Mouse (Mus musculus): Measurements from ENCODE around the gene Sprtn.
A peak's percentile ranks its signal among the peaks of the same experiment; 100 is the strongest.

The Sprtn gene

DNA sequence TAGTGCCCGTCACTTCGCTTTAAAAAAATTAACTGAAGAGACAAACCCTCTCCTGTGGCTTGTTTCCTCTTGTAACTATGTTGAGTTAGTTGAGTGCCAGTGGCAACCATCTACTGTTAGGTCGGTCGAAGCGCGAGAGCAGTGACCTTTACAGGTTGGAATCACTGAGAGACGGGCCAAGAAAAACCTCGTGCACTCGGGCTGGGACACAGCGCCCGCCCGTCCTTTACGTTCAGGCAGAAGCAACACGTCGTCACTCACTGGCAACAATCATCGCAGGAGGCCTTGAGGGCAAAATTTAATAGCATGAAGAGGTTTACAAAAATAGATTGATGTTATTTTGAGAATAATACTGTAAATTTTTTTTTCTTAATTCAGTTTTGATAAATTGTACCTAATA, 12.2 kb downstream of the Sprtn start:
- DNase-seq, result no peak

DNA sequence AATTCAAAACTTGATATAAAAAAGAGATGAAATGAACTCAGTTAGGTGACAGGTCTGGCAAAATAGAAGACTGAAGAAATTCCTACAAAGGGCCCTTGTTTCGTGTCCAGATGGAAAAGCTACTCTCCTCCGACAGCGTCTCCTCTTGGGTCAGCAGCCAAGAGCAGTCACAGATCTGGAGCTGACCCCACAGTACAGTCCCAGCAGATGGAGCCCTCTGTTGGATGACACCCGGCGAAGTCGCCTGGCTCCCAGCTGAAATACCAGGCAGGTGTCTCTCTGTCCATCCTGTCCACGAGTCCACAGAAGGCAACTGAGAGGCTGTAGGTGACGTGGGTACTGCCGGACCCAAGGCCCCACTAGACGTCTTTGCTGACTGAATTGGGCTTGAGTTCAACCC, 12.7 kb downstream of the Sprtn start:
- DNase-seq, result peak; percentile 83

DNA sequence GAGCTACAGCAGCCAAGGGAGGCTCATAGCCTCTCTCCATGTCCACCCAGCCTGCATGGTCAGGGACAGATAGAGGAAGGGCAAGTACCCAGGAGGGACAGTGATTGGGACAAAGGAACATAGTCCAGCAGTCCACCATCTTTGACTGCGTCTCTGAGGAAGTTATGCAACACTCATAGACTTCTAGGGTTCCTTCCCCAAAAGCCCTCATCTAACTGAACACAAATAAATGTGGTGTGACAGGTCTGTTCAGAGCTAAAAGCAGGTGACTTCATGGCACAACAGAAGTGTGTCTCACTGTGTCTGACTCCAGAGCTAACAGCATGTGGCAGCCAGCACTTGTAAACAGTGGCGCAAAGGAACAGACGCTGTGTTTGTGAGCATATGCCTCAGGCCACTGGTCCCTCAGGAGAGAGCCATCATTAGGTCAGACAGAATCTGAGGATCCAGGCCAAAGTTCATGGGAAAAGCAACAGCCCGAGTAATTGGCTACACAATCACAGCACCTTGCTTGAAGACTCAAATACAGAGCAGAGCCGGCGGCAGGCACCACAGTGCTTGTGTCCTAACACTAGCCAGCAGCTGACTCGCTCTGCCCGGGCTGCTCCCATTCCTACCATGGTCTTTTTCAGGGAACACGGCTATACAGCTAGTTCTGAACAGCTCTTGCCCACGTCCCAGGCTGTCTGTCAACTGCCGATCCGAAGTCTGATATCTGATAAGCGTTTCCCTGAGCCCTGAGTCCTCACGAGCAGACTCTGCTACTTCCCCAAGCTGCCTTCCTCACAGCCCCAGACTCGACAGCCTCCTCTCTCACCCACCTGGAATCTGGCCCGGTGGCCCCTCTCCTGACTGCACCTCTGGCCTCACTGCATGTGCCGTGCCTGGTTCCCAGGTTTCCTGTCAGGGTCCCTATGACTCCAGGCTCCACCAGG, 14.5 kb downstream of the Sprtn start:
- DNase-seq, result no peak

DNA sequence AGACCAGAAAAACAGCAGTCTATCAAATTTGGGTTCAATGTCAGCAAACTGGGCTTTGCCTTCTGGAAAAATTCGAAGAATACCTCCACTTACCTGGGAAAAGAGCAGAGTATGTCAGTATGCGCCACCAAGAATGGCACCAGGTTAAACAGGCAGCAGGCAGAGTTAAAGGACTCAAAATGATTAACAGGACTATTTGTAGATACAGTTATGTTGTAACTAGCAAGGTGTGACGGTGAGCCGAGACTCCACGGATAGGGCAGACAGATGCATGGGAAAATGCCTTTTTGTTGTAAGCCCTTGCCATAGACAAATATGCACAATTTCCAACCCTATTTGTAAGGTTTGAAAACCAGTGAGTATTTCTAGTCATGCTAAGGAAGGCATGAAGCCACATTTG, 16.4 kb downstream of the Sprtn start:
- DNase-seq, result no peak

DNA sequence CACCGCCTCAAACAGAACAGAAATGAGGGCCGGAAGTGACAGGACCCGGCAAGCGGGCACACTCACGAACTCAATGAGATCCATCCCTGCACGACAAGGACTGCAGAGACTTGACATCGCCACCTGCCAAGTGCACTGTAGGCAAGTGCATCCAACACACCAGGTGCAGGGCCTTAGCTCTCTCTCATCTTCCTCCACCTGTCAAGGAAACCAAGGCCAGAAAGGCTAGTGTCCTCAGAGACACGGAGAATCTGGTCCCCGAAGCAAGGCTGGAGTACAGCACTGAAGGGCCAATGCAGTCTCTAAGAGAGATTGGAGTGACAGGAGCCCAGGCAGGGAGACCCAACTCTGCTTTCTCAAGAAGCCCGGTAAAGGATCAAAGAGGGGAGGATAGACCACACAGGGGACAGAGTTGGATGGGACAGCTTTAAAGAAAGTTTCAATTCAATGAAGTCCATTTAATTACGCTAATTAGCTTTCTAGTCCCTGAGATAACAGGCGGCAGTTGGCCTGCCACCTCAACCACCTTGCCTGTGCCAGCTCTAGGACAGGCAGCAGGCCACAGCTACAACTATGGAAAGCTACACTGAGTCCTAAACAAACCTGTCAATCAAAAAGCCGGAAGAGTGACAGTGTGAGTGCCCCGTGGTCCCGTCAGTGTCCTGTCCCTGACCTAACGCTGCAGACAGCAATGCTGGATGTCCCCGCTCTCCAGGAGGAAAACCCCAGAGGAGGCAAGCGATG, 20.2 kb downstream of the Sprtn start:
- DNase-seq, result peak; percentile 40

DNA sequence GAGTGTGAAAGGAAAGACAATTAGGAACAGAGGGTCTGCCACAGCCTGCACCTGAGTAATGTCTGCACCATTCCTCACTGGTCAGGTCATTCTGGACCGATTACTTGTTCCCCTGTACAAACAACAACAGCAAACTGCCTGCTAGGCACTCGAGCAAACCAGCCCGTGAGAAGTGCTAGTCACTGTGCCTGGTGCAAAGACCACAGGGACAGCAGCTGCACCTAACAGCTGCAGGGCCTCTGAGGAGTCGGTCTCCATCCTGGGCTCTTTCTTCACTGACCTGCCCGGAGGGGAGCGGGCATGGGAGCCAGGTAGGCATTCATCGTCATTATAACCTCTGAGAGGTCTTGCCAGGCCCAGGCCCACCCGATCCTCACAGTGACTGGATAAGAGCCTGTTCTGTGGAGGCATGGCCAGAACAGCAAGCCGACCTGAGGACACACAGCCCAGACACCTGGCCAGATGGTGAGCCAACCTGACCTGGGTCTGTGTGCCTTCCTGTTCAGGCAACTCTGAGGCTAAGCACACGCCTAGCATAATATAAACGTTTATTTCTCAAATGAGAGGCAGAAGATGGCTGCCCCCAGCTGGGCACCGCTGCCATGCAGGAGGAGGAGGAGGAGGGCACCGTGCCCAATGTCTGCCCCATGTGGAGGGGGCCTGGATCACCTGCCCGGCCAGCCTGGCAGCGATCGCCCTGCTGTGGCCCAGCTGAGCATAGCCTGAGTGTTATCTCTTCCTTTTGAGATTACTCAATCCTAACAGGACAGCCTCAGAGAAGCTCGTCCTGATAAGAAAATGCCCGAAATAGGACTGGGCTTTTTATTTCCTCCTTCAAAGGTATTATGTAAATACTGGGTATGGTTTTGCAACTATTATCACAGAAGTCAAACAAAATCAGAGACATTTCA, 23.9 kb downstream of the Sprtn start:
- DNase-seq, result no peak

DNA sequence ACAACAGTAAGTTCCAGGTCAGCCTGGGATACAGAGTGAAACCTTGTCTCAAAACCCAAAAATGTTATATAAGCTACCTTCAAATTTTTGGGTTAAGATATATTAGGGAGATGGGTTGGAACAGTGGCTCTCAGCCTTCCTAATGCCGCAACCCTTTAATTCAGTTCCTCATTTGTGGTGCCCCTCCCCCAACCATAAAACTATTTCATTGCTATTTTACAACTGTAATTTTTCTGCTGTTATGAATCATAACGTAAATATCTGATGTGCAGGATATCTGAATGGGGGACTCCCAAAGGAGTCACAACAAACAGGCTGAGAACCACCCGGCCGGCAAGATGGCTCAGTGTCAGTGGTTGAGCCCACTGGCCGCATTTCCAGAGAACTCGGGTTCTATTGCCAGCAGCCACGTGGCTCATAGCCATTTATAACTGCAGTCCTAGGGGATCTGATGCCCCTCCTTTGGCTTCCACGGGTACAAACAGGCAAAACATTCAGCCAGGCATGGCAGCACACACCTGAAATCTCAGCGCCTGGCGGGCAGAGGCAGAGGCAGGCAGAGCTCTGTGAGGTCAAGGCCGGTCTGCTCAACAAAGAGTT, 24.9 kb downstream of the Sprtn start:
- DNase-seq, result no peak

DNA sequence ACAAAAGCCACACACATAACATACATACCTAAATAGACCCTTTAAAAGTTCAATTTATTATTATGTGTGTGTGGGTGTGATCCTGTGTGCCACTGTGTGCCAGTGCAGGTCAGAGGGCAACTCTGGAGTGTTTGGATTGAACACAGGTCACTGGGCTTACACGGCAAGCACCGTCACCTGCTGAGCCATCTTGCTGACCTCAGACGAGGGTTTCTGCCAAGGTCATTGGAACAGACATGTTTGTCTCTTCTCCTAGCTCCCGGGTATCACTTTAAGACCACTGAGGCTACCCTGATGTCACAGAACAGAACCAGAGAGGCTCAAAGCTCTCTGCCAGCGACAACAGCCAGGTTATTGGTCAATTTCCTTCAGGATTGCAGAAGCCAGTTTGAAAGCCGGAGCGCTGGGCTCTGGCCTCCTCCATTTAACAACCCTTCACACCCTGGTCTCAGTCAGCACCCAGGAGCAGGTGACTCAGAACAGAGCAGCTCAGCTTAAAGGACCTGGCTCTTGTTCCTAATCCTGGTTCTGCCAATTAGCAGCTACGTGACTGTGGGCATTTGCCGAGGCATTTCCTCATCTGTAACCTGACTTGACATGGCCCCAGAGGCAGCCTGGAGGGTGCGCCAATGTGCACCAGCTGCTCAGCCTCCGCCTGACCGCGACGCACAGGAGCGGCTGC, 26.4 kb downstream of the Sprtn start:
- DNase-seq, result no peak

DNA sequence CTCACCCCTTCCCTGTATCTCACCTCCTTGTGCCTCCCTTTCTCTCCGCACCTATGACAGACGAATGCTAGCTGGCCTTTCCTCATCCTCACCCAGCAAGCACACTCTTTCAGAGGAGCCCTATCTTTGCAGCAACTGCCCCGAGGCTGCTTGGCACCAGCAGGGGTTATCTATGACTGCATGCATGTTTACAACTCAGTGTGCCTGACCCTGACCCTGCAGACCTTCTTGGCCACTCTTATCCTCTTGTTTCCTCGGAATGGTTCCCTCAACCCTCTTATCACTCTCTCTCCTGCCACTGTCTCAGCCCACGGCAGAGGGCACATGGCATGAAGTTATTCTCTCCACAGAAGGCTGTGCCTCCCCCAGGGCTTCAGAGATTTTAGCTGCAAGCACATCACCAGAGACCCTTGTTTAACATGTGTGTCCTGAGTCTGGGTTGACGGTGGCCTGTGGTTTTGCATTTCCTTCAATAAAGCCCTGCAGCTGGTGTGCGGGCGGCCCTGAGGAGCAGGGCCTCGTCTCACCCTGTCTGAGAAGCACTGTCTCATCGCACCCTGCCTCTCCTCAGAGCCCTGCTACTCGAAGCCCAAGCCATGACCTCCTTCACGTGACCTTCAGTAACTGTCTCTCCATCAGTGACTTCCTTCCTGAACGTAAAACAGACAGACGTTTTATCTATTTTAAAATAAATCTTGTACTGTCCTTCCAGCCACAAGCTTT, 28.0 kb downstream of the Sprtn start:
- DNase-seq, result no peak

DNA sequence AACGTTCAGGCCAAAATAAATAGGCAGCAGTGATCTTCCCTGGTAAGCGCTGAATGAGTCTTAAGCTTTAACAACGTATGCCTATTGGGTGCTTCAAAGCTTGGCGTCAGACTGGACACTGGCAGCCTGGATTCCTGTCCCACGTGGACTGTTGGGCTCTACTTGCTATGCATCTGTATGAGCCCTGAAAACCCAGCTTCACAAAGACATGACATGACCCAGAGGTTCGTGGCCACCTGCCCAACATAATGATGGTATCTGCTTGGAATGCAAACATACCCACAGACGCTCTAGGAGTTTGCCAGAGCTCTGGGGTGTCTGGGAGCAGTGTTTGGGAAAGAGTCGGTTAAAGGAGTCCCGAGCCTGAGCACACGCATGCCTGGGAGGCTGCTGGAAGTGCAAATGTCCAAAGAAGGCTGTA, 28.7 kb downstream of the Sprtn start:
- no peak for DNase-seq

DNA sequence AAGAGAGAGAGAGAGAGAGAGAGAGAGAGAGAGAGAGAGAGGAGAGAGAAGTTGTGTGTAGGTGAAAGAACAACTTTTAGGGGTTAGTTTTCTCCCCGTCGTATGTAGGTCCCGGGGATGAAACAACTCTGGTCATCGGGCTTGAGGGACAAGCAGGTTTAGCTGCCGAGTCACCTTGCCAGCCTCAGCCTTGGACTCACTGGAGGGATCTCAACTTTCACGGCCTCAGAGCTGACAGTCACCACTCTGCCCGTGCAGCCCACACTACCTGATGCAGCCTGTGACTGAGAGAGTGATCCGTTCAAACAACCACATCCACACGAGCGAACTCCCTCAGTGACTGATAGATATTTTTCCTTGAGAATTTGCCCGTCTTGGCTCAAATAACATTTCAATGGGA, 31.3 kb downstream of the Sprtn start:
- DNase-seq, result no peak

DNA sequence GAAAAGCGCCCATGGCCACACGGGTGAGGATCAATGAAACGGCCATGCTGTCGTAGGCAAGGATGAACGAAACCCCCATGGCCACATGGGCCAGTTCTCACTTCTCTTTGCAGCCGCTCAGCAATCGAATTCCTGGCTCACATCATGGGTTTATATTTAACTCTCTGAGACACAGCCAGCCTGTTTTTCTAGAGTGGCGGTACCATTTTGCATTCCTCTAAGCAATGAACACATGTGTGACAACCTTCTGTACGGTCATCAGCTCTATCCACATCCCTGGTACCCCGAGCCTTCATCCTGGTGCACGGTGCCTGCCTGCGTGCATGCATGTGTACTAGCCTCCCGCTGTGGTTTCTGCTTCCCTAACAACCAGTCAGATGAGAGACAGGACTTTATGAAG, 32.4 kb downstream of the Sprtn start:
- no peak for DNase-seq

DNA sequence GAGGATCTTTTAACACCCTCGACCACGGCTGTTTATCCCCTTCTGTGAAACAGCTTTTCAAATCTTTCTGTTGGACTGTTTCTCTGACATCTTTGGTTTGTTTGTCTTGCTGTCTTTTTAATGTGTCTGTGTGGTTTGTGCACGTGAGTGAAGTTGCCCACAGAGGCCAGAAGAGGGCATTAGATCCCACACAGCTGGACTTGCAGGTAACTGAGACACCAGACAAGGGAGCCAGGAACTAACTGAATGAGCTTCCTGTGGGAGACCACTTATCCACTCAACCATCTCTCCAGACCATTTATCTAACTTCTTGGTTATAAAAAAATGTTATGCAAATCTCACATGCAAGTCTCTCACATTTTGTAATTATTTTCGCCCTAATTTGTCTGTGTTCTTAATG, 33.0 kb downstream of the Sprtn start:
- no peak for DNase-seq

DNA sequence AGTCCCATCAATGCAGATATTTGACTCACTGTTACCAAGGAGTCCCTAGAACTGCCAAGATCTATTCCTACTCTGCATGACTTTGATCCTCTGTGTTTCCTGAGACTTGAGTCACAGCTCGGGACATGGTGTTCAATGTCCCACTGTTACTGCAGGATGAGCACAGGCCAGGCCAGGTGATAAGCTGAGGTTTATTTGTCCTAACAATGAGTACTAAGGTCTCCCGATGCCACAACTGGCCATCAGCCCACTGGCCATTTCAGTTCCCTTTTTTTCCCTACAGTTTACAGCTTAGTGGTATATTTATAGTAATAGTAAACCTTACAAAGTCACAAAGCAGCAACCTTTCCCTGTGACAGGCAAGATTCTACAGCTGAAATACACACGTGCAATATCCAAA, 34.7 kb downstream of the Sprtn start:
- no peak for DNase-seq

DNA sequence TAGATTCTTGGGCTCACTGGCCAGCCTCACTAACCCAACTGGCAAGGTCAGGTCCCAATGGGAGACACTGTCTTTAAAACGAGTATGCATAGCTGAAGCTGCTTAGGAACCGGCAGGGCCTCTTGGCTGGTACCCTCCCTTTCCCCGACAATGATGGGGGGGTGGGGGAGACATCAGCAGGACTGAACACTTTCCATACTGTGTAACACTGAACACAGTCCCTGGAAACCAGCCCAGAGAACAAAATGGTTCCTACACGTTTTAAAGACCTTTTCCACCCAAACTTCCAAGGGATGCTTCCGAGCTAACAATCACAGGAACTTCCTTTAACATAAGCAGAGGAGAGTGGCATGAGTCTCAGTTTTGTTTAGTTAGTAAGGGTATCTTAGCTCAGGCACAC, 37.4 kb downstream of the Sprtn start:
- no peak for DNase-seq

DNA sequence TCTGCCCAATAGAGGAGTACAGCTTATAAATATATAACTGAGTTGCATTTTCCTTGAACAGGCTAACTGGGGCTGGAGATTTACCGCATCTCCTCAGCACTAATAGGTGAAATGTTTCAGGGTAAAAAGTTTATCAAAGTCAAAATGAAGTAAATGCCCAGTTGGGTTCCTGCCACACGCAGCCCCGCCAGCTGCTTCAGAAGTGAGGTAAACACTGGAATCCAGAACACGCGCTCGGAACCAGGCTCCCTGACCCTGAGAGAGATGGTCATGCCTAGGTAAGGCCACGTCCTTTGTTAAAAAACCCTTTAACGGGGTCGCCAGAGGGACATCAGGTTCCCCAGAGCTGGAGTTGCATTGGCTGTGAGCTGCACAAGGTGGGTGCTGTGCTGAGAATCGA, 39.0 kb downstream of the Sprtn start:
- DNase-seq, result no peak

DNA sequence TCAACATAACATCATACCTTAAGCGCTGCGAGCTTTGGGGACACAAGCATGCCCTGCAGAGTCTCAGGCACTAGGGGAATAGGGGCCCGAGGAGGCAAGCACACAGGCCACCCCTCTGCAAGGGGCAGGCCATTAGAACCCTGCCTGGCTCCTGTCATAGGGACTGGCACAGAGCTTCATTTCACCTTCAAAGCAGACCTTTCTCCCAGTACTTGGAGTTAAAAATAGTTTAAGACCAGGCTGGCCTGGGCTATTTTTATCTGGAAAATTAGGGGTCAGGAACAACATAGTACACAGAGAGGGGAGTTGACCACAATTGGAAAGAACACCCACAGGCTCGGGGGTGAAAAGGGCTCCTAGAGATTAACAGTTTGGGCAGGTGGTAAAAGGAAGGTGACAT, 39.6 kb downstream of the Sprtn start:
- no peak for DNase-seq

DNA sequence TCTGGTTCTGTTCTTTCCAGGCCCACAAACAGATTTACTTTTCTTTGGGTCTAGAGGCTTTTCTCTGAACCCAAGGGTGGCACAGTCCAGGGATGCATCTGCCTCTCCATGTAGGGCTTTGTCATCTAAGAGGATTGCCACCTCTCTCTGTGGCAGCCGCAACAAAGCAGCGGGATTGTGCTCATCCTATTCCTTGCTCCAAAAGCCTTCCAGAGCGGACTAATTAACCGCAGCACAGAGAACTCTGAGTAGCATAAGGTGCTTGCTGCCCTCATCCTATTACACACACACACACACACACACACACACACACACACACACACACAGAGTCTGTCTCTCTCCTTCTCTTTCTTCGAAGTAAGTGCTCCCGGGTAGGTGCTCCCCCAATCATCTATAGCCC, 46.1 kb downstream of the Sprtn start:
- DNase-seq, result no peak

DNA sequence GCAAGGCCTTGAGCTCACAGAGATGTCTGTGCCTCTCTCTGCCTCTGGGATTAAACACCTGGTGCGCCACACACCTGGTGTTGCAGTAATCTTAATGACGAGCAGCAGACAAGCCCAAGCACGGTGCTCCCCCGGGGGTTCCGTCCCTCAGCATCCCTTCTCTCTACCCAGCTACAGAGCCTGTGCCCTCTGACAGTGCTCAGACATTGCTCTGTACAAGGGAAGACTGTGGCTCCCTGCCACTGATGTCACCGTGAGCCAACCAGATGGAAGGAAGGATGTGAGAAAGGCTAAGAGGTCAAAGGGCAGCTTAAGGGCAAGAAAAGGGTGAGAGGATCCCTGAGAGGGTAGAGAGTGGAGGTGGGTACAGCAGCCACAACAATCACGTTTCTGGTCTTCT, 46.7 kb downstream of the Sprtn start:
- DNase-seq, result no peak

DNA sequence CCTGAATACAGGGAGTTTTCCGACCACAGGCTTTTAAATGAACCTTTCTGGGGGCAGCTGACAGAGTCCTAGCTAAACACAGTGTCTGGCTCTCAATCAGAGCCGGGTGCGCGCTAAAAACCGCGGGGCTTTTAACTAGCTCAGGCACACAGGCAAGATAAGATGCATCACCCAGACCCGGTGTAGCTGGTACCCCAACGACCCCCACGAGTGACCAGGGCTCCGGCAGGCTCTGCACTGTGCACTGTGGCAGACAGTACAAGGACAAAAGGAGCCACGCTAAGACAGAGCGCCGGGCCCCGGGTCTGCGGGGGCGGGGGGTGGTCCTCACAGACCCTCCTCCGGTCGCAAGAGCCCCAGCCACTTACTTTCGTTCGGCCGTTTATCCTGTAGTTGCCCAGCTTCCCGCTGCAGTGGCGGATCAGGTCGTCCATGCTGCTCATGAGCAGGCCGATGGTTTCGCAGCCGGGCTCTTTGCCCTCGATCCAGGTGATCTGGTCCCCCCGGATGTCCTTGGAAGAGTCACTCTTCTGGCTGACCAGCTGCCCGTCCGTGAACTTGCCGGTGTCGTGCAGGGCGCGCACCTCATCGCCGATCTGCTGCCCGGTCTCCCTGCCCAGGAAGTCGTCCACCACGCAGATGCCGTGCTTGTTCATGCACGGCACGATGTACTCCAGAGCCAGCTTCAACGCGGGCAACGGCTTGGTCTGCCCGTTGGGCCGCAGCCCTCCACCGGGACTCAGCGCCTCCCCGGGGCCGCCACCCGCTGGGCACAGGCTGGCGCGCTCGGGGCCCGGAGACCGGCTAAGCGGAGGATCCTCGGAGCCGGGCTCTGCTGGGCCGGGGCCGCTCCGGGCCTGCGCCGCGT, 50.4 kb downstream of the Sprtn start:
- DNase-seq, result peak; percentile 61

DNA sequence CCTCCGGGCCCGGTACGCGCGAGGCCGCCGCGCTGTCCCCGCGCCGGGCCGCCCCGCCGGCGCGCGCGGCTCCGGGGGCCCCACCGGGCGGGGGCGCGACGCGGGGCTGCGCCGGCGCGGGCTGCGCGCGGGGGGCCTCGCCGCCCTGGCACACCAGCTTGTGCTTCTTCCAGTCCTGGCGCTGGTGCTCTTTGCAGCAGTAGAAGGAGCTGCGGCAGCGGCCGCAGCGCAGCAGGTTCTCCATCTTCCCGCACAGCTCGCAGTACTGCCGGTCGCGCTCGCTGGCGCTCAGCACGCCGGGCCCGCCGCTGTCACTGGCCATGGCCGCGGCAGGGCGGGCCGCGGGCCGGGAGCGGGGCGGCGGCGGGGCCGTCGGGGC, 51.0 kb downstream of the Sprtn start:
- DNase-seq, result peak; percentile 39
